ENCODE assay signal across 20 mouse cellular contexts in the genomic region with DNA sequence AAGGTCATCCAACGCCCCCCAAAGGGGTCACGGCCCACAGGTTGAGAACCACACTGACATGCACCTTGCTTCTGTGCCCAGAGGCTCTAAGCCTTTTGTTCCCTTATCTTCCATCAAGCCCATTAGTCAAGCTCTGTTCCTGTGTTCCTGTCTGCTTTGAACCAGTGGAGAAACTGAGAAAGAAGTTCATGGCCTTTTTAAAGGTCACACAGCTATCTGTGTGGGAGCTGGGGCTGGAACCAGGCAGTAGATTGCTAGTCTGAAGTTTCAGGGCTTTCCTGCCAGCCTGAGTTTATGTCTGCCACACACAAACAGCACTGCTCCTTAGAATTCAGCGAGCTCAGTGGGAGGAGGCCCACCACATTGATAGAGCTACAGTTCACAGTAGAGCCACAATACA. TPM values are rescaled to one million over a fixed set of nuclear protein-coding genes. Genes with fewer than 3 reads are reported as not detected.
"Had no signal": no experiment of that assay in that cellular context is flagged by ENCODE, and none has a peak within 500 bp of the region (broad histone marks: within the 10 kb centered on the region; RNA-seq: fewer than 3 reads in every experiment).

No protein-coding gene starts in this region.

- H3K4me3 ChIP-seq: lung, embryonic 15.5 days; megakaryocyte, embryonic 14.5 days; midbrain, embryonic 13.5 days; midbrain, embryonic 15.5 days; neural tube, embryonic 12.5 days; stomach, embryonic 15.5 days had no signal

- H3K4me1 ChIP-seq: lung, embryonic 15.5 days; midbrain, embryonic 13.5 days; midbrain, embryonic 15.5 days; neural tube, embryonic 12.5 days; stomach, embryonic 15.5 days had no signal

- ATAC-seq: lung, postnatal 0 days; midbrain, embryonic 13.5 days; midbrain, embryonic 15.5 days had no signal

- H3K9me3 ChIP-seq: lung, embryonic 15.5 days; megakaryocyte, embryonic 14.5 days; midbrain, embryonic 13.5 days; midbrain, embryonic 15.5 days; neural tube, embryonic 12.5 days; stomach, embryonic 15.5 days had no signal

- H3K27ac ChIP-seq: lung, embryonic 15.5 days; macrophage; midbrain, embryonic 13.5 days; midbrain, embryonic 15.5 days; neural tube, embryonic 12.5 days; stomach, embryonic 15.5 days; stomach, postnatal 0 days had no signal

- H3K4me2 ChIP-seq: lung, embryonic 15.5 days; midbrain, embryonic 11.5 days; midbrain, embryonic 13.5 days; midbrain, embryonic 15.5 days; neural tube, embryonic 12.5 days; stomach, embryonic 15.5 days had no signal

- DNase-seq: lung, postnatal 14 days; lung, postnatal 36 days; right cerebral cortex, postnatal 14 days; thymus, adult 2 months; thymus, postnatal 25 days; thymus, postnatal 4 days had no signal

- H3K27me3 ChIP-seq: lung, embryonic 15.5 days; megakaryocyte, embryonic 14.5 days; midbrain, embryonic 13.5 days; midbrain, embryonic 15.5 days; neural tube, embryonic 12.5 days; stomach, embryonic 15.5 days had no signal

- H3K9ac ChIP-seq: lung, embryonic 15.5 days; midbrain, embryonic 13.5 days; midbrain, embryonic 15.5 days; neural tube, embryonic 12.5 days; stomach, embryonic 15.5 days had no signal

RNA-seq across cellular contexts. Expression of gene Galr3, which starts 38.6 kb away (rescaled TPM):
- total RNA-seq: monocyte, adult 5-6 weeks; neutrophil, adult 5-6 weeks had no signal
- polyA plus RNA-seq: lung, embryonic 15.5 days; macrophage; midbrain, embryonic 11.5 days; midbrain, embryonic 13.5 days; midbrain, embryonic 15.5 days; neural tube, embryonic 12.5 days; neural tube, embryonic 14.5 days; testis, adult 2 months had no signal
